Mouse (Mus musculus) bone marrow, adult 2 months (tissue): ENCODE data around the gene Slc27a1. TPM values are rescaled to one million over a fixed set of nuclear protein-coding genes. Genes with fewer than 3 reads are reported as not detected.
"Not testable (repeated sequence)": the region's sequence is repeated elsewhere in the genome, so short reads cannot be mapped to it uniquely, and the experiment has no call there.

Source experiments
- H3K27ac ChIP-seq: fragments of 200-500 bp; 2 replicates; pipeline ENCODE4 v1.5.1; 2012; ENCODE audit warnings: low read depth, mild to moderate bottlenecking, control low read depth, inconsistent platforms, low read length; ENCODE audit not compliant: control insufficient read depth, poor library complexity, insufficient read depth
- H3K4me1 ChIP-seq: fragments of 200-500 bp; 2 replicates; pipeline ENCODE4 v1.6.1; 2011; ENCODE audit warnings: low read length; ENCODE audit not compliant: control insufficient read depth, insufficient read depth
- H3K4me3 ChIP-seq: fragments of 200-500 bp; replicated peaks from 2 replicates; pipeline ENCODE3; 2011; ENCODE audit warnings: mild to moderate bottlenecking, low read depth, low read length, control low read depth; ENCODE audit not compliant: control insufficient read depth
- CTCF ChIP-seq: fragments of 200-500 bp; IDR thresholded peaks from 2 replicates; pipeline ENCODE4 v1.5.1; 2011; ENCODE audit warnings: low read length, control low read depth; ENCODE audit not compliant: control insufficient read depth, insufficient read depth
- POLR2A ChIP-seq: fragments of 200-500 bp; IDR thresholded peaks from 2 replicates; pipeline ENCODE4 v1.6.1; 2011; ENCODE audit warnings: low read depth, mild to moderate bottlenecking, control low read depth, low read length, borderline replicate concordance; ENCODE audit not compliant: control insufficient read depth
- WGBS: fragments of 180-500 bp; shearing (Covaris S2); methylation state at CpG from one replicate; pipeline ENCODE4 v1.1.7; 2018; 5-methylcytosine and 5-hydroxymethylcytosine counted together
- polyA plus RNA-seq: library from polyadenylated mRNA; stranded (reverse); fragments of >200 nt; gene quantifications from 2 replicates; pipeline ENCODE4 v1.2.4, GENCODE M21; 2011; ENCODE audit warnings: low replicate concordance; ENCODE audit not compliant: missing spikeins, insufficient read depth, insufficient read length

The Slc27a1 gene
- polyA plus RNA-seq, result 11.2 and 12.6 TPM in 2 replicates

GRCm38 (mm10) chr8:71568387-71568937, at the start of gene Slc27a1:
TSS of gene Slc27a1 (plus strand) at chr8:71568882.
- H3K4me1 ChIP-seq, result peaks cover 3% of the 10 kb centered on the region
- WGBS, result 41% methylated on average over 13 of the region's 13 CpGs
- H3K27ac ChIP-seq, result no peak within 1 kb of the TSS
- TF ChIP-seq POLR2A, result no peak
- TF ChIP-seq CTCF, result no peak
- peak within 1 kb of the TSS; percentile 79 for H3K4me3 ChIP-seq

- not testable (repeated sequence) for H3K4me1 ChIP-seq, H3K27ac ChIP-seq, H3K4me3 ChIP-seq
- WGBS, result 13% methylated on average over 10 of the region's 10 CpGs
- peak; percentile 43 for TF ChIP-seq CTCF
Measured at GRCm38 (mm10) chr8:71519037-71519825, 49.5 kb upstream of the Slc27a1 start.

DNA sequence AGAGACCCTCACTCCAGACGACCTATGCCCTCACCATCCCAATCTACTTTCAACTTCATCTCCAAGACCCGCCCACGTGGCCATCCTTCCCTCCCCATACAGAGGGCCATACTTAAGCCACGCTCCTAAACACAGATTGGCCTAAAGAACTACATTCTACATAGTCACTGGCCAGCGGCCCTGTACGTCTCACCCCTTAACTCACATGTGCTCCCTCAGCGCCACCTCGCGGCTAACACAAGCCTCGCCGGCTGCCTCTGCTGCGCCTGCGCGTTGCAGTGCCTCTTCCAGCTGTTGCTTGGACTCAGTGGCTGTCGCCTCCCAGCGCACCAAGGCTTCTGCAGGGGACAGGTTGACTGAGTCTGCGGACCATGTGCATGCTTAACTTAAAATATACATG, 47.0 kb upstream of the Slc27a1 start:
- no peak overlapping the region for H3K4me3 ChIP-seq
- WGBS, result 3% methylated on average over 17 of the region's 17 CpGs
- no peak for TF ChIP-seq POLR2A
- peak; percentile 92 for TF ChIP-seq CTCF
- no peak overlapping the region for H3K27ac ChIP-seq
- no peaks in the 10 kb centered on the region; the same call in 1 of the 2 replicates for H3K4me1 ChIP-seq

- WGBS, result 83% methylated on average over 46 of the region's 46 CpGs
- TF ChIP-seq CTCF, result no peak
- no peak for TF ChIP-seq POLR2A
- Histone ChIP-seq H3K4me3 (no peak within 1 kb of the TSS), H3K4me1 (peaks cover 2% of the 10 kb centered on the region), H3K27ac (no peak within 1 kb of the TSS)
Measured at GRCm38 (mm10) chr8:71525226-71526050, 43.2 kb upstream of the Slc27a1 start, which contains the start of gene Ccdc194. TSS of gene Ccdc194 (minus strand) at chr8:71525711.

GRCm38 (mm10) chr8:71526272-71526671, 42.4 kb upstream of the Slc27a1 start:
- TF ChIP-seq CTCF (no peak), POLR2A (no peak)
- Histone ChIP-seq H3K4me1 (peaks cover 2% of the 10 kb centered on the region), H3K4me3 (no peak overlapping the region), H3K27ac (no peak overlapping the region)
- whole genome bisulfite sequencing, result 36% methylated on average over 6 of the region's 6 CpGs

DNA sequence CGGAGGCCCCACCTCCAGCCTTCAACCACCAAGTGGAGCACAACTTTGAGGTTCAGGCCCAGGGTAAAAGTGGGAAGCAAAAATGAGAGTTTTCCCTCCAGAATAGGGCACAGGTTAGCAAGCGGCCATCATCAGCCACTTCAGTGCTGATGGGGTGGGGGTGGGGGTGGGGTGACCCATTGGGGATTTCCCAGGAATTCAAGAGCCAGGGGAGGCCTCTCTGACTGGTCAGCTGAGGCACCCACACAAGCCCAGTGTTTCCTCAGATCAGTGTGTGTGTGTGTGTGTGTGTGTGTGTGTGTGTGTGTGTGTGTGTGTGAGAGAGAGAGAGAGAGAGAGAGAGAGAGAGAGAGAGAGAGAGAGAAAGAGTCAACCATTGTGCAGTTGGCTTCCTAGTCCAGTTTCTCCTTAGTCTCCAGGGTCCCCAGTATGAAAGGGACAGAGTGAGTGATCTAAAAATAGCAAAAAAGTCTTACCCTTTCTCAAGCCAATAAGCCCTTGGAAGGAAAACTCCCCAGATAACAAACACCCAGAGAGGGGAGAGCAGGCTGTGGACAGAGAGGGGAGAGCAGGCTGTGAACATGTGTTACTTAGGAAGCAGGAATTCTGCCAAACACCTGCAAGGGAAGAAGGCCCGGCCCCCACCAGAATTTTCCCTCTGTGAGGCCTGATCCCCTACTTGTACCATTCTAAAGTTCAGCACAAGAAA, 41.4 kb upstream of the Slc27a1 start:
- TF ChIP-seq POLR2A, result no peak
- TF ChIP-seq CTCF, result no peak
- H3K27ac ChIP-seq, result no peak overlapping the region
- 63% methylated on average over 3 of the region's 3 CpGs for WGBS
- no peak overlapping the region for H3K4me3 ChIP-seq
- peaks cover 2% of the 10 kb centered on the region for H3K4me1 ChIP-seq

DNA sequence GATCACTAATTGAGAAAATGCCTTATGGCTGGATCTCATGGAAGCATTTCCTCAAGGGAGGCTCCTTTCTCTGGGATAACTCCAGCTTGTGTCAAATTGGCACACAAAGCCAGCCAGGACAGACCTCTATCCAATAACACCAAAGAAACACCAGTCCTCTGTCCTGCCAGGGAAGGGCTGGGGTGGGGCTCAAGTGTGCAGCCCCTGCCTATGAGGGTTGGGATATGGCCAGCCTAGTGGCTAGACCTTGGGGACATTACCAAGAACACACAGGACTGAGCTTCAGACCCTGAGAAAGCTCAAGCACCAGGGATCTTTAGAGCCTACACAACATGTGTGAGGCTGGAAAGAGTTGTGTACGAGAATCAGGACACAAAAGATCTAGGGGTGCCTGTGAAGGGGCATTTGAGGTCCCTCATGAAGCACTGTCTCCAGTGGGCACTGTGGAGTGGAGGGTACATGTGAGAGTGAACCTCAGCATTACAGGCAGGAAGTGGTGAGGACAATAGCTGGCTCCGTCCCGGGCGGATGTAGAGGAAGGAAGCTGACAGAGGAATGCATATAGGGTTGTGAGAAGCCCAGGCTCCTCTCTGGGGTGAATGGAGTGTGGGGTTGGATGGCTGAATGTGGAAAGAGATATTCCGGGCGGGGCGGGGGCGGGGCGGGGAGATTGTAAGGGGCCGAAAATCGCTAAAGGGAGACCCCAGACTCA, 40.2 kb upstream of the Slc27a1 start:
- 2% methylated on average over 11 of the region's 11 CpGs for WGBS
- Histone ChIP-seq H3K4me3 (no peak overlapping the region), H3K27ac (0 out of 2 replicates have a peak overlapping the region, but pooled peaks have one; percentile 19), H3K4me1 (peaks cover 2% of the 10 kb centered on the region)
- TF ChIP-seq POLR2A (no peak), CTCF (no peak)
